Mouse (Mus musculus): ENCODE measurements at regions not wholly inside any gene's neighbourhood (a gene's known extent, or its start where the extent isn't known, plus 50 kb on each side); places are given as distances from the start of the nearest gene placed in this dataset.

GRCm38 (mm10) chr16:42666601-42667000, 209.1 kb upstream of the Zbtb20 start:
- TF ChIP-seq CTCF (IDR thresholded peaks at IDR 0.05; ENCODE audit: low read depth, low read length) (no peak), POLR2A (IDR thresholded peaks at IDR 0.05; ENCODE audit: borderline replicate concordance, low read depth, low read length) (no peak)
